Comparison of ENCODE assay signal across 12 mouse cellular contexts in the genomic region with DNA sequence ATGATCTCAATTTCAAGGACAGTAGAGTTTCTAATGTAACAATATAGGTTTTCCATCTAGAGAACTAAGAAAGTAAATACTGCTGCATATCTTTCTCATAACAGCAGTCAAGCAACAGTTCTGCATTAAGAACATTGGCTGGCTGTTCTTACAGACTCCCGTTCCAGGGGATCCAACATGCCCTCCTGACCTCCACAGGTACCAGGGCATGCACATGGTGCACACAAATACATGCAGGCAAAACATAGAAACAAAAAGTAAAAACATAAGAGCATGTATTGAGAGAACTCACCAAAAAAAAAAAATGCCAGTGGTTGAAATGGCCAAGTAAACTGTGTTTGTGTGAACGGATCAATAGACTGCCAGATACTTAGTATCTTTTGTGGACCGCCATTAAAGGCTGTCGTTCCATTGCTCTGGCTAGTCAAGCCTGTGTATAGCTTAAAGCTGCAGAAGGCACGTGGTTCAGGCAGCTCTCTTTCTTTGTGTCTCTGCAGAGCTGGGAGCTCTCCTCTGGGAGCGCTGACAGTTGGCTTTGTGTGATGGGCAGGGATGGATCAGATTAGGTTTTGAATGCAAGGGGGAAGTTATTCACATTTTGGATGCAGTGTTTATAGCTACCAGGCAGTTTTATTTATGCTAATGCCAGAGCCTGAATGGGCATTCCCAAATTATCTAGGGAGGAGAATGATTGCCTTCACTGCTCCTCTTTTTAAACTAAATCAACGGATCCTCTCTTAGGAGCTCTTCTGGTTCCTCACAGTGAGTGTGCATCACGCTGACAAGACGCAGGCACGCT. TPM values are rescaled to one million over a fixed set of nuclear protein-coding genes. Genes with fewer than 3 reads are reported as not detected.
DNase-seq lines count a peak whose midpoint lies in the region; ATAC-seq lines count a peak whose summit lies in the region.
"Had no signal": no experiment of that assay in that cellular context is flagged by ENCODE, and none has a peak within 500 bp of the region (broad histone marks: within the 10 kb centered on the region; RNA-seq: fewer than 3 reads in every experiment).

No protein-coding gene starts in this region.

- no peaks in the 10 kb centered on the region for H3K9me3 ChIP-seq in heart, embryonic 13.5 days
- no peaks in the 10 kb centered on the region for H3K9me3 ChIP-seq in forebrain, embryonic 15.5 days
- H3K9me3 ChIP-seq in kidney, embryonic 16.5 days (ENCODE audit: low read length) = no peaks in the 10 kb centered on the region

- H3K9ac ChIP-seq in heart, embryonic 13.5 days = no peak overlapping the region
- peak overlapping the region; percentile 39 for H3K9ac ChIP-seq in forebrain, embryonic 15.5 days (replicated peaks)
- no peak overlapping the region for H3K9ac ChIP-seq in kidney, embryonic 16.5 days (replicated peaks; ENCODE audit: low read length)

- no peak overlapping the region for H3K4me3 ChIP-seq in heart, embryonic 13.5 days
- H3K4me3 ChIP-seq in forebrain, embryonic 15.5 days = peak overlapping the region; percentile 16
- no peak overlapping the region for H3K4me3 ChIP-seq in kidney, embryonic 16.5 days (ENCODE audit: low read length)

- H3K4me2 ChIP-seq in heart, embryonic 13.5 days = peak overlapping the region; percentile 38
- H3K4me2 ChIP-seq in forebrain, embryonic 15.5 days (replicated peaks) = peak overlapping the region; percentile 41
- H3K4me2 ChIP-seq in kidney, embryonic 16.5 days (replicated peaks; ENCODE audit: low read depth, low read length) = no peak overlapping the region

- H3K27me3 ChIP-seq in heart, embryonic 13.5 days (replicated peaks) = no peaks in the 10 kb centered on the region
- H3K27me3 ChIP-seq in forebrain, embryonic 15.5 days = peaks cover 3% of the 10 kb centered on the region; the same call in 1 of the 2 replicates
- no peaks in the 10 kb centered on the region for H3K27me3 ChIP-seq in kidney, embryonic 16.5 days (ENCODE audit: insufficient read depth, low read length)

- intact Hi-C loops in heart, postnatal 36 days (cut with DNase I) = no loop called here

- H3K4me1 ChIP-seq in heart, embryonic 13.5 days = 0 out of 2 replicates have a peak, but pooled peaks cover 6% of the 10 kb centered on the region
- peaks cover 8% of the 10 kb centered on the region; the same call in 1 of the 2 replicates for H3K4me1 ChIP-seq in forebrain, embryonic 15.5 days
- H3K4me1 ChIP-seq in kidney, embryonic 16.5 days (ENCODE audit: insufficient read depth, low read length) = no peaks in the 10 kb centered on the region

- ATAC-seq in heart, embryonic 13.5 days (ENCODE audit: extremely low read depth, insufficient number of reproducible peaks, low FRiP score, low TSS enrichment) = no peak
- peak; percentile 99 for ATAC-seq in forebrain, embryonic 15.5 days (replicated peaks)
- ATAC-seq in kidney, embryonic 16.5 days (ENCODE audit: low FRiP score, low TSS enrichment) = no peak
- ATAC-seq in megakaryocyte, adult 5-6 weeks (ENCODE audit: poor library complexity, severe bottlenecking) = no peak
- ATAC-seq: inflammation-experienced regulatory T-cells, adult 6 months had no signal

- no peak overlapping the region for H3K27ac ChIP-seq in heart, embryonic 13.5 days (replicated peaks)
- peak overlapping the region; percentile 90 for H3K27ac ChIP-seq in forebrain, embryonic 15.5 days (replicated peaks)
- H3K27ac ChIP-seq in kidney, embryonic 16.5 days (ENCODE audit: low read length) = no peak overlapping the region

- WGBS in heart, embryonic 13.5 days = 33% methylated on average over 10 of the region's 10 CpGs
- WGBS in forebrain, embryonic 15.5 days = 4% methylated on average over 10 of the region's 10 CpGs
- 48% methylated on average over 10 of the region's 10 CpGs for WGBS in kidney, embryonic 16.5 days

- no peak for DNase-seq in heart, postnatal 36 days
- peak; percentile 63 for DNase-seq in brain, adult 2 months (ENCODE audit: low read depth, low spot score)
- DNase-seq in neural tube, embryonic 10.5 days (ENCODE audit: extremely low spot score, low spot score) = peak; percentile 27
- DNase-seq in thymus, postnatal 4 days = no peak

- H3K36me3 ChIP-seq in heart, embryonic 13.5 days = no peaks in the 10 kb centered on the region
- H3K36me3 ChIP-seq in forebrain, embryonic 15.5 days = no peaks in the 10 kb centered on the region
- H3K36me3 ChIP-seq in kidney, embryonic 16.5 days (ENCODE audit: insufficient read depth, low read length) = no peaks in the 10 kb centered on the region

RNA-seq across cellular contexts. Expression of gene Sike1, which starts 15.8 kb away (rescaled TPM):
- 64.5 and 70.0 TPM in 2 replicates for polyA plus RNA-seq in heart, embryonic 13.5 days (2015; fragmentation: Nextera tagmentation; extraction: Ambion mirVana)
- 10 to 100 TPM; 70.2 to 71.1 TPM for total RNA-seq in heart, postnatal 36 days (2021)
- polyA plus RNA-seq in forebrain, embryonic 15.5 days (2015; fragmentation: Nextera tagmentation; extraction: Ambion mirVana) = 54.9 and 55.8 TPM in 2 replicates
- polyA plus RNA-seq in kidney, embryonic 16.5 days (2015; fragmentation: Nextera tagmentation; extraction: Ambion mirVana) = 53.5 and 60.1 TPM in 2 replicates
- 62.6 and 75.0 TPM in 2 replicates for total RNA-seq in megakaryocyte, adult 5-6 weeks (2015)
- total RNA-seq in megakaryocyte, adult 5-6 weeks (2017) = 65.9 and 74.4 TPM in 2 replicates

RNA-seq across cellular contexts. Expression of gene Nr1h5, which starts 15.8 kb away (rescaled TPM):
- 0.17 and 0.36 TPM in 2 replicates for polyA plus RNA-seq in heart, embryonic 13.5 days (2015; fragmentation: Nextera tagmentation; extraction: Ambion mirVana)
- total RNA-seq in heart, postnatal 36 days (2021) = not detected
- polyA plus RNA-seq in forebrain, embryonic 15.5 days (2015; fragmentation: Nextera tagmentation; extraction: Ambion mirVana) = 0.13 TPM in 2 replicates
- polyA plus RNA-seq in kidney, embryonic 16.5 days (2015; fragmentation: Nextera tagmentation; extraction: Ambion mirVana) = 0.07 and 0.12 TPM in 2 replicates
- total RNA-seq in megakaryocyte, adult 5-6 weeks (2015) = not detected in 2 replicates
- not detected in 2 replicates for total RNA-seq in megakaryocyte, adult 5-6 weeks (2017)
- total RNA-seq: adrenal gland, adult 18-20 months; neutrophil, adult 5-6 weeks had no signal
- polyA plus RNA-seq: inflammation-experienced regulatory T-cells, adult 6 months had no signal

RNA-seq across cellular contexts. Expression of gene Csde1, which starts 40.5 kb away (rescaled TPM):
- polyA plus RNA-seq in heart, embryonic 13.5 days (2015; fragmentation: Nextera tagmentation; extraction: Ambion mirVana) = 249 and 271 TPM in 2 replicates
- 100 to 1,000 TPM; 547 to 556 TPM for total RNA-seq in heart, postnatal 36 days (2021)
- 455 and 463 TPM in 2 replicates for polyA plus RNA-seq in forebrain, embryonic 15.5 days (2015; fragmentation: Nextera tagmentation; extraction: Ambion mirVana)
- 349 and 364 TPM in 2 replicates for polyA plus RNA-seq in kidney, embryonic 16.5 days (2015; fragmentation: Nextera tagmentation; extraction: Ambion mirVana)
- 231 and 262 TPM in 2 replicates for total RNA-seq in megakaryocyte, adult 5-6 weeks (2015)
- 467 and 491 TPM in 2 replicates for total RNA-seq in megakaryocyte, adult 5-6 weeks (2017)

RNA-seq across cellular contexts. Expression of gene Sycp1, which starts 43.8 kb away (rescaled TPM):
- not detected in 2 replicates for polyA plus RNA-seq in heart, embryonic 13.5 days (2015; fragmentation: Nextera tagmentation; extraction: Ambion mirVana)
- total RNA-seq in heart, postnatal 36 days (2021) = not detected
- polyA plus RNA-seq in forebrain, embryonic 15.5 days (2015; fragmentation: Nextera tagmentation; extraction: Ambion mirVana) = not detected in 2 replicates
- polyA plus RNA-seq in kidney, embryonic 16.5 days (2015; fragmentation: Nextera tagmentation; extraction: Ambion mirVana) = 0.28 TPM in 1 of 2 replicates, not detected in the other
- not detected in 2 replicates for total RNA-seq in megakaryocyte, adult 5-6 weeks (2015)
- total RNA-seq in megakaryocyte, adult 5-6 weeks (2017) = not detected in 2 replicates
- total RNA-seq: adrenal gland, adult 18-20 months; liver, adult 2 months; neutrophil, adult 5-6 weeks had no signal
- polyA plus RNA-seq: inflammation-experienced regulatory T-cells, adult 6 months; liver, adult 2 months had no signal

Comparison
In these comparisons a context has a peak if more than half of its experiments do, and no peak if none do; other contexts are left out.
1. DNase-seq: peak in brain, adult 2 months (single experiment) and neural tube, embryonic 10.5 days (single experiment); none in heart, postnatal 36 days (0 of 2) and thymus, postnatal 4 days (single experiment).